Mouse (Mus musculus) megakaryocyte, embryonic 14.5 days (primary cell): ENCODE measurements around the gene Map3k11. TPM values are rescaled to one million over a fixed set of nuclear protein-coding genes. Genes with fewer than 3 reads are reported as not detected.

ENCODE experiments used
- H3K27me3 ChIP-seq: replicated peaks from 2 replicates; pipeline ENCODE3; 2012; ENCODE audit warnings: inconsistent platforms
- H3K36me3 ChIP-seq: replicated peaks from 2 replicates; pipeline ENCODE3; 2012; ENCODE audit warnings: low read length, inconsistent platforms, mixed read lengths
- H3K4me1 ChIP-seq: 2 replicates; pipeline ENCODE4 v1.6.1; 2012; ENCODE audit warnings: inconsistent platforms
- H3K4me3 ChIP-seq: replicated peaks from 2 replicates; pipeline ENCODE3; 2012; ENCODE audit warnings: moderate library complexity, mild to moderate bottlenecking, inconsistent platforms
- H3K9me3 ChIP-seq: 2 replicates; pipeline ENCODE4 v1.6.1; 2012; ENCODE audit warnings: inconsistent platforms
- FLI1 ChIP-seq: IDR thresholded peaks from 2 replicates; pipeline ENCODE4 v1.6.1; 2012; ENCODE audit warnings: low read length, inconsistent platforms, mixed read lengths
- GATA1 ChIP-seq: IDR thresholded peaks from 3 replicates; pipeline ENCODE4 v1.6.1; 2012; ENCODE audit warnings: mixed read lengths, low read length, inconsistent platforms, borderline replicate concordance
- polyA plus RNA-seq: library from polyadenylated mRNA; stranded (reverse); fragments of >175 nt; gene quantifications from 2 replicates; pipeline ENCODE4 v1.2.3, GENCODE M21; 2012; ENCODE audit warnings: low replicate concordance; ENCODE audit not compliant: insufficient read depth

The Map3k11 gene
- polyA plus RNA-seq, 1 experiment = 156 TPM

GRCm38 (mm10) chr19:5689088-5689428, 516 bp downstream of the Map3k11 start:
- Histone ChIP-seq H3K36me3 (peaks cover 69% of the 10 kb centered on the region), H3K4me3 (peak overlapping the region; percentile 97), H3K4me1 (peaks cover 58% of the 10 kb centered on the region), H3K27me3 (no peaks in the 10 kb centered on the region), H3K9me3 (no peaks in the 10 kb centered on the region)
- TF ChIP-seq GATA1 (no peak), FLI1 (no peak)

- no peaks in the 10 kb centered on the region for H3K9me3 ChIP-seq
- H3K27me3 ChIP-seq = no peaks in the 10 kb centered on the region
- peak overlapping the region; percentile 97 for H3K4me3 ChIP-seq
- peaks cover 69% of the 10 kb centered on the region for H3K36me3 ChIP-seq
- TF ChIP-seq FLI1 (no peak), GATA1 (no peak)
- H3K4me1 ChIP-seq = peaks cover 64% of the 10 kb centered on the region
Measured at GRCm38 (mm10) chr19:5689565-5690342, 1.2 kb downstream of the Map3k11 start.

GRCm38 (mm10) chr19:5690343-5690735, 1.8 kb downstream of the Map3k11 start:
- Histone ChIP-seq H3K4me1 (peaks cover 67% of the 10 kb centered on the region), H3K36me3 (peaks cover 69% of the 10 kb centered on the region), H3K9me3 (no peaks in the 10 kb centered on the region), H3K4me3 (peak overlapping the region; percentile 97), H3K27me3 (no peaks in the 10 kb centered on the region)
- TF ChIP-seq FLI1 (no peak), GATA1 (no peak)

GRCm38 (mm10) chr19:5691601-5692000, 3.1 kb downstream of the Map3k11 start:
- TF ChIP-seq FLI1 (no peak), GATA1 (no peak)
- no peaks in the 10 kb centered on the region for H3K9me3 ChIP-seq
- peaks cover 70% of the 10 kb centered on the region for H3K4me1 ChIP-seq
- H3K4me3 ChIP-seq = peak overlapping the region; percentile 97
- H3K27me3 ChIP-seq = no peaks in the 10 kb centered on the region
- peaks cover 69% of the 10 kb centered on the region for H3K36me3 ChIP-seq

GRCm38 (mm10) chr19:5692086-5692912, 3.8 kb downstream of the Map3k11 start:
- peaks cover 65% of the 10 kb centered on the region for H3K4me1 ChIP-seq
- TF ChIP-seq GATA1 = no peak
- no peak for TF ChIP-seq FLI1
- H3K27me3 ChIP-seq = no peaks in the 10 kb centered on the region
- H3K36me3 ChIP-seq = peaks cover 71% of the 10 kb centered on the region
- no peaks in the 10 kb centered on the region for H3K9me3 ChIP-seq
- H3K4me3 ChIP-seq = peak overlapping the region; percentile 97

GRCm38 (mm10) chr19:5692913-5693396, 4.4 kb downstream of the Map3k11 start:
- Histone ChIP-seq H3K4me1 (peaks cover 58% of the 10 kb centered on the region), H3K9me3 (no peaks in the 10 kb centered on the region), H3K27me3 (no peaks in the 10 kb centered on the region), H3K36me3 (peaks cover 75% of the 10 kb centered on the region), H3K4me3 (peak overlapping the region; percentile 97)
- TF ChIP-seq FLI1 (no peak), GATA1 (no peak)

- Histone ChIP-seq H3K9me3 (no peaks in the 10 kb centered on the region), H3K4me1 (peaks cover 56% of the 10 kb centered on the region), H3K4me3 (peak overlapping the region; percentile 97), H3K27me3 (no peaks in the 10 kb centered on the region), H3K36me3 (peaks cover 84% of the 10 kb centered on the region)
- no peak for TF ChIP-seq GATA1
Measured at GRCm38 (mm10) chr19:5693801-5694200, 5.3 kb downstream of the Map3k11 start.

GRCm38 (mm10) chr19:5695849-5696462, 7.4 kb downstream of the Map3k11 start:
- Histone ChIP-seq H3K27me3 (no peaks in the 10 kb centered on the region), H3K4me3 (no peak overlapping the region), H3K36me3 (peaks cover 99% of the 10 kb centered on the region), H3K4me1 (peaks cover 53% of the 10 kb centered on the region), H3K9me3 (no peaks in the 10 kb centered on the region)
- TF ChIP-seq FLI1 (no peak), GATA1 (no peak)

GRCm38 (mm10) chr19:5704163-5704800, 15.7 kb downstream of the Map3k11 start, which contains the start of gene Kcnk7:
Gene Kcnk7 (plus strand): TSS chr19:5704367.
- no peaks in the 10 kb centered on the region for H3K9me3 ChIP-seq
- TF ChIP-seq GATA1 (no peak), FLI1 (no peak)
- H3K4me3 ChIP-seq = no peak within 1 kb of the TSS
- peaks cover 100% of the 10 kb centered on the region for H3K36me3 ChIP-seq
- peaks cover 53% of the 10 kb centered on the region for H3K4me1 ChIP-seq
- H3K27me3 ChIP-seq = no peaks in the 10 kb centered on the region
